9 mouse cellular contexts compared by ENCODE assay signal in genomic region chr12:77599391-77599790, GRCm38 (mm10).
A peak's percentile ranks its signal among the peaks of the same experiment; 100 is the strongest.
DNase-seq lines count a peak whose midpoint lies in the region; ATAC-seq and TF ChIP-seq lines count a peak whose summit lies in the region.
"Had no signal": no experiment of that assay in that cellular context is flagged by ENCODE, and none has a peak within 500 bp of the region (broad histone marks: within the 10 kb centered on the region; RNA-seq: fewer than 3 reads in every experiment).

No protein-coding gene starts in this region.

- ATAC-seq in kidney, embryonic 15.5 days (replicated peaks; ENCODE audit: low FRiP score), result no peak
- peak; percentile 85 for ATAC-seq in cerebellum, adult (ENCODE audit: insufficient number of reproducible peaks, low FRiP score, low TSS enrichment)

- H3K36me3 ChIP-seq in kidney, adult 2 months (ENCODE audit: control insufficient read depth, insufficient read depth, low read length), result no peaks in the 10 kb centered on the region
- no peaks in the 10 kb centered on the region for H3K36me3 ChIP-seq in kidney, embryonic 15.5 days
- H3K36me3 ChIP-seq: hindbrain, embryonic 13.5 days had no signal

- no peak overlapping the region for H3K4me3 ChIP-seq in kidney, adult 2 months (ENCODE audit: insufficient read depth, low read depth, low read length)
- H3K4me3 ChIP-seq in kidney, embryonic 15.5 days (replicated peaks), result no peak overlapping the region
- H3K4me3 ChIP-seq: hindbrain, embryonic 13.5 days had no signal

- intact Hi-C loops in left cerebral cortex, postnatal 14 days (cut with DNase I), result no loop called here

- DNase-seq in kidney, adult 2 months, result peak; percentile 61
- DNase-seq in cerebellum, adult 9-11 months, result peak; percentile 92
- DNase-seq in kidney, postnatal 10 days, result peak; percentile 53
- DNase-seq in left cerebral cortex, postnatal 14 days (ENCODE audit: low spot score in 2 of 2), result no peak
- no peak for DNase-seq in gastrocnemius, postnatal 10 days

- H3K9me3 ChIP-seq in kidney, embryonic 15.5 days (replicated peaks), result no peaks in the 10 kb centered on the region
- H3K9me3 ChIP-seq: hindbrain, embryonic 13.5 days had no signal

- no peak for TF ChIP-seq CTCF in kidney, adult 2 months (conservative IDR thresholded peaks at IDR 0.05; ENCODE audit: insufficient read depth, insufficient read length, low read depth, low read length)

- WGBS in kidney, adult 2 months, result 40% methylated on average over 2 of the region's 2 CpGs
- WGBS in kidney, embryonic 15.5 days, result 58% methylated on average over 2 of the region's 2 CpGs

- no peak overlapping the region for H3K27ac ChIP-seq in kidney, adult 2 months (ENCODE audit: insufficient read depth, low read depth, low read length)
- no peak overlapping the region for H3K27ac ChIP-seq in kidney, embryonic 15.5 days
- H3K27ac ChIP-seq: hindbrain, embryonic 13.5 days; liver, embryonic 14.5 days had no signal

- no peak overlapping the region for H3K4me2 ChIP-seq in kidney, embryonic 15.5 days
- H3K4me2 ChIP-seq: hindbrain, embryonic 13.5 days had no signal

- no peak for TF ChIP-seq POLR2A in kidney, adult 2 months (IDR thresholded peaks at IDR 0.05; ENCODE audit: low read depth, low read length)

- H3K4me1 ChIP-seq in kidney, adult 2 months (ENCODE audit: control insufficient read depth, insufficient read depth, low read length), result peaks cover 4% of the 10 kb centered on the region; the same call in 1 of the 2 replicates
- H3K4me1 ChIP-seq in kidney, embryonic 15.5 days, result peaks cover 22% of the 10 kb centered on the region

- no peak overlapping the region for H3K9ac ChIP-seq in kidney, embryonic 15.5 days
- H3K9ac ChIP-seq: hindbrain, embryonic 13.5 days; liver, embryonic 14.5 days had no signal

- H3K27me3 ChIP-seq in kidney, adult 2 months (replicated peaks; ENCODE audit: control insufficient read depth, insufficient read depth, low read length), result no peaks in the 10 kb centered on the region
- no peaks in the 10 kb centered on the region for H3K27me3 ChIP-seq in kidney, embryonic 15.5 days
- H3K27me3 ChIP-seq: hindbrain, embryonic 13.5 days had no signal

Comparison
In these comparisons a context has a peak if more than half of its experiments do, and no peak if none do; other contexts are left out.
1. DNase-seq: peak in kidney, adult 2 months (single experiment), cerebellum, adult 9-11 months (single experiment) and kidney, postnatal 10 days (single experiment); none in left cerebral cortex, postnatal 14 days (0 of 2) and gastrocnemius, postnatal 10 days (single experiment).